Mouse (Mus musculus) hindbrain, embryonic 14.5 days (tissue): Measurements from ENCODE around the gene Arpc5l. TPM values are rescaled to one million over a fixed set of nuclear protein-coding genes. Genes with fewer than 3 reads are reported as not detected.
A peak's percentile ranks its signal among the peaks of the same experiment; 100 is the strongest.

Experiments used
- ATAC-seq: fragments of 200-750 bp; cut with Nextera tagmentation; 2 replicates; pipeline ENCODE4 v1.8.0; 2017; ENCODE audit warnings: moderate number of reproducible peaks, mild to moderate bottlenecking, moderate TSS enrichment, moderate library complexity; ENCODE audit not compliant: low FRiP score
- DNase-seq: peaks from one replicate; pipeline ENCODE4 v3.0.0-alpha.2; 2015; ENCODE audit warnings: low spot score
- H3K27ac ChIP-seq: fragments of 300-500 bp; sonication (generic); 2 replicates; pipeline ENCODE4 v1.5.1; 2014; ENCODE audit warnings: mild to moderate bottlenecking, moderate library complexity
- H3K27me3 ChIP-seq: fragments of 300-500 bp; sonication (generic); 2 replicates; pipeline ENCODE4 v1.6.1; 2014; ENCODE audit warnings: mild to moderate bottlenecking, low read length, mixed read lengths; ENCODE audit not compliant: control insufficient read depth, insufficient read depth
- H3K36me3 ChIP-seq: fragments of 300-500 bp; sonication (generic); replicated peaks from 2 replicates; pipeline ENCODE4 v1.6.1; 2014; ENCODE audit not compliant: control insufficient read depth, insufficient read depth
- H3K4me1 ChIP-seq: fragments of 300-500 bp; sonication (generic); replicated peaks from 2 replicates; pipeline ENCODE4 v1.6.1; 2014; ENCODE audit warnings: antibody characterized with exemption, low read length, mixed read lengths; ENCODE audit not compliant: control insufficient read depth, insufficient read depth
- H3K4me2 ChIP-seq: fragments of 300-500 bp; sonication (generic); replicated peaks from 2 replicates; pipeline ENCODE4 v1.6.1; 2014; ENCODE audit warnings: mild to moderate bottlenecking, moderate library complexity
- H3K4me3 ChIP-seq: fragments of 300-500 bp; sonication (generic); replicated peaks from 2 replicates; pipeline ENCODE4 v1.5.1; 2014; ENCODE audit warnings: mild to moderate bottlenecking, low read length
- H3K9ac ChIP-seq: fragments of 300-500 bp; sonication (generic); 2 replicates; pipeline ENCODE4 v1.6.1; 2014
- H3K9me3 ChIP-seq: fragments of 300-500 bp; sonication (generic); 2 replicates; pipeline ENCODE4 v1.6.1; 2016; ENCODE audit warnings: low read length; ENCODE audit not compliant: control insufficient read depth
- WGBS: fragments of 180-500 bp; shearing (Covaris S2); extraction: QIAGEN DNeasy Blood & Tissue Kit; methylation state at CpG from one replicate; pipeline ENCODE4 v1.1.7; 2014; 5-methylcytosine and 5-hydroxymethylcytosine counted together
- polyA plus RNA-seq: library from polyadenylated mRNA; unstranded; fragments of >200 nt; fragmentation: Nextera tagmentation; extraction: Ambion mirVana; gene quantifications from 2 replicates; pipeline ENCODE4 v1.2.1, GENCODE M21; 2014

Arpc5l gene
- polyA plus RNA-seq, 1 experiment from 2014 or later, result 155 TPM

DNA sequence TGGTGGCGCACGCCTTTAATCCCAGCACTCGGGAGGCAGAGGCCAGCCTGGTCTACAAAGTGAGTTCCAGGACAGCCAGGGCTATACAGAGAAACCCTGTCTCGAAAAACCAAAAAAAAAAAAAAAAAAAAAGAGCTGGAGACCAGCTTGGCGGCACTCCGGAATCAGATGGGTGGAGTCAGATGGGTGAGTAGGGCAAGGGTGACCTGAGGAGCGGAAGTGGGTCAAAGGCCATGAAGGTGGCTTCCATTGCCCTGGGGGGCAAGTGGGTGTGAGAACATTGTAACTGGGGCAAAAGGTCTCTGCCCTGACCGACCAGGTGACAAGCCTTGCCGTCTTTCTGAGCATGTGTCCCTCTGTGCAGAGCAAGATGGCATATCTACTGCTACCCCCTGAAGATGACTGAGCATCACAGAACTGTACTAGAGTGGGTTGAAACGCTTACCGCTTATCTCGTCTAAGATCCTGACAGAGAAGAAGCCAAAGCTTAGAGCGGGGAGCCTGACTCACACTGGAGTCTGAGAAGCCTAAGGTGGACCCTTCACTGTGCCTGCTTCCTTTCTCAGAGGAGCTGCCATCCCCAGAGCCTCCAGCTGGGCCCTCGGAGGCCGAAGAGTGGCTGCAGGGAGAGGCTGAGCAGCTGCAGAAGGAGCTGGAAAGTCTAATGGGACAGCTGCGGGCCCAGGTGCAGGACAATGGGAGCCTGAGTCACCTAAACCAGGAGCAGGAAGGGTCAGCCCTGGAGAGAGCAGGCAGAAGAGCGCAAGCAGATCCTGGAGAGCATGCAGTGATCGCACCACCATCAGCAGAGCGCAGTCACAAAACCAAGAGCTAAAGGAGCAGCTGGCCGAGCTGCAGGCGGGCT, 29.0 kb upstream of the Arpc5l start:
- no peaks in the 10 kb centered on the region for H3K4me1 ChIP-seq
- ATAC-seq (no peak), DNase-seq (no peak)
- H3K27ac ChIP-seq, result no peak overlapping the region
- 81% methylated on average over 20 of the region's 21 CpGs for WGBS
- H3K9me3 ChIP-seq, result no peaks in the 10 kb centered on the region
- no peak overlapping the region for H3K9ac ChIP-seq
- H3K4me3 ChIP-seq, result no peak overlapping the region
- H3K4me2 ChIP-seq, result no peak overlapping the region
- H3K36me3 ChIP-seq, result no peaks in the 10 kb centered on the region
- H3K27me3 ChIP-seq, result no peaks in the 10 kb centered on the region

GRCm38 (mm10) chr2:38977837-38978236, 27.3 kb upstream of the Arpc5l start:
- WGBS, result 66% methylated on average over 4 of the region's 4 CpGs
- ATAC-seq (no peak; the same call in 1 of the 2 replicates), DNase-seq (no peak)
- H3K27ac ChIP-seq, result no peak overlapping the region
- H3K9me3 ChIP-seq, result no peaks in the 10 kb centered on the region
- no peaks in the 10 kb centered on the region for H3K4me1 ChIP-seq
- H3K4me2 ChIP-seq, result no peak overlapping the region
- H3K27me3 ChIP-seq, result no peaks in the 10 kb centered on the region
- no peak overlapping the region for H3K9ac ChIP-seq
- H3K36me3 ChIP-seq, result no peaks in the 10 kb centered on the region
- no peak overlapping the region for H3K4me3 ChIP-seq

GRCm38 (mm10) chr2:38983456-38983855, 21.7 kb upstream of the Arpc5l start:
- ATAC-seq, result no peak
- Histone ChIP-seq H3K36me3 (no peaks in the 10 kb centered on the region), H3K9me3 (no peaks in the 10 kb centered on the region), H3K27ac (no peak overlapping the region), H3K4me2 (no peak overlapping the region), H3K27me3 (no peaks in the 10 kb centered on the region), H3K9ac (no peak overlapping the region), H3K4me3 (no peak overlapping the region), H3K4me1 (no peaks in the 10 kb centered on the region)
- no peak for DNase-seq
- 99% methylated on average over 2 of the region's 2 CpGs for WGBS

- Histone ChIP-seq H3K4me2 (no peak overlapping the region), H3K27me3 (no peaks in the 10 kb centered on the region), H3K4me3 (no peak overlapping the region), H3K9ac (no peak overlapping the region), H3K36me3 (no peaks in the 10 kb centered on the region), H3K4me1 (no peaks in the 10 kb centered on the region), H3K9me3 (no peaks in the 10 kb centered on the region), H3K27ac (no peak overlapping the region)
- ATAC-seq (no peak), DNase-seq (no peak)
- 88% methylated on average over 3 of the region's 3 CpGs for WGBS
These were observed 18.6 kb upstream of the Arpc5l start for GRCm38 (mm10) chr2:38986580-38986979.

DNA sequence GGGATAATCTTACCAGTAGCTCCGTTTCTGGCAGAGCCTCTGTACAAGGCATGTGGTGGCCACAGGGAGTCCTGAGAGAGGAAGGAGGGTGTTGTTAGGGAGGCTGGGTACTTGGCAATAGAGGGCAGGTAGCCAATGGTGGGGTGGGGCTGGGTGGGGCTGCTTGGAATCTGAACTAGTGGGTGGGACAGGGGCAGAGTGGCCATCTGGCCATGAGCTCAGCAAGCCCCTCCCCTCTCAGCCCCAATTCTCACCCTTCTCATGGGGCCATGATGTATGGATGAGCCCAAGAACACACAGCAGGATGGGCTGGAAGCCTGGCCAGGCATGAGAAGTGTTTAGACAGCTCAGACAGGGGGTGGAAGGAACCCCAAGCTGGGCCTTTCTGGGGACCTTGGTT, 17.8 kb upstream of the Arpc5l start:
- H3K4me3 ChIP-seq, result no peak overlapping the region
- DNase-seq (no peak), ATAC-seq (0 out of 2 replicates have a peak, but pooled peaks have one; percentile 11)
- H3K4me2 ChIP-seq, result no peak overlapping the region
- no peaks in the 10 kb centered on the region for H3K36me3 ChIP-seq
- H3K27ac ChIP-seq, result no peak overlapping the region
- H3K9me3 ChIP-seq, result no peaks in the 10 kb centered on the region
- H3K27me3 ChIP-seq, result no peaks in the 10 kb centered on the region
- H3K4me1 ChIP-seq, result no peaks in the 10 kb centered on the region
- H3K9ac ChIP-seq, result no peak overlapping the region
- 67% methylated on average over 1 of the region's 1 CpGs for WGBS

DNA sequence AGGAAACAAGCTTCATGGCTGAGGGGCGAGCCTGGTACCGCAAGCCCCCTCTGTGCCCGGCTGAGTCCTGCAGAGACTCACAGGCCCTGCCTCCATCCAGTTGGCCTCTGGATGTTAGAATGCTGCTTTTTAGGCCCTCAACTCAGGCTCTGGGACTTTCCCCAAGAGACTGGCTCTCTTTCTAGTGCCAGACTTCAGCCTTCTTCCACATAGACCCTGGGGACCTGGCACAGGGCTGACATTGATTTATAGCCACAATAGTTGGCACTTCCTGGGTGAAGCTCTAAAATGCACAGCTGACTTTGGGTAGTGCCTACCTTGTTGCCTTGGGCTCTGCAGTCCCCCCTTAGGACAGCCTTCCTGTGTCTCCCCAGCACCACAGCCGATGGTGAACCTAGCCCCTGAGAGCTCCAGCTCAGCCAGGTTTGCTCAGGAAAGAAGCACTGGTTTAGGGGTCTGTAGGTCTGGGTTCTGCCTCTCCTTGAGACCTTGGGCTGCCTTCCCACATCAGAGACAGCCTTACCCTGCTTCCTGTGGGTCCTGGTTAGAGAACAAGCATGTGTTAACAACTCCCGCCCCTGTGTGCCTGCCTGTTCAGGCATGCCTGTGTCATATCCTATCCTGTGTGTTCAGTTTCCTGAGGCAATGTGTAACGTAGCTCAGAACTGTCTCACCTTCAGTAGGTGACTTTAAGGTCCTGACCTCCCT, 17.2 kb upstream of the Arpc5l start:
- no peak for DNase-seq
- Histone ChIP-seq H3K4me2 (no peak overlapping the region), H3K9me3 (no peaks in the 10 kb centered on the region), H3K27ac (no peak overlapping the region), H3K4me1 (no peaks in the 10 kb centered on the region), H3K36me3 (no peaks in the 10 kb centered on the region), H3K9ac (no peak overlapping the region), H3K4me3 (no peak overlapping the region), H3K27me3 (no peaks in the 10 kb centered on the region)
- 0 out of 2 replicates have a peak, but pooled peaks have one; percentile 15 for ATAC-seq
- WGBS, result 84% methylated on average over 6 of the region's 6 CpGs

GRCm38 (mm10) chr2:38988929-38989328, 16.2 kb upstream of the Arpc5l start:
- no peak overlapping the region for H3K9ac ChIP-seq
- H3K4me1 ChIP-seq, result no peaks in the 10 kb centered on the region
- no peak overlapping the region for H3K27ac ChIP-seq
- H3K27me3 ChIP-seq, result no peaks in the 10 kb centered on the region
- H3K4me2 ChIP-seq, result no peak overlapping the region
- H3K4me3 ChIP-seq, result no peak overlapping the region
- 96% methylated on average over 2 of the region's 2 CpGs for WGBS
- ATAC-seq (no peak), DNase-seq (no peak)
- H3K9me3 ChIP-seq, result no peaks in the 10 kb centered on the region
- no peaks in the 10 kb centered on the region for H3K36me3 ChIP-seq

GRCm38 (mm10) chr2:38992004-38992403, 13.1 kb upstream of the Arpc5l start:
- DNase-seq, result no peak
- 79% methylated on average over 4 of the region's 4 CpGs for WGBS
- no peak overlapping the region for H3K4me3 ChIP-seq

DNA sequence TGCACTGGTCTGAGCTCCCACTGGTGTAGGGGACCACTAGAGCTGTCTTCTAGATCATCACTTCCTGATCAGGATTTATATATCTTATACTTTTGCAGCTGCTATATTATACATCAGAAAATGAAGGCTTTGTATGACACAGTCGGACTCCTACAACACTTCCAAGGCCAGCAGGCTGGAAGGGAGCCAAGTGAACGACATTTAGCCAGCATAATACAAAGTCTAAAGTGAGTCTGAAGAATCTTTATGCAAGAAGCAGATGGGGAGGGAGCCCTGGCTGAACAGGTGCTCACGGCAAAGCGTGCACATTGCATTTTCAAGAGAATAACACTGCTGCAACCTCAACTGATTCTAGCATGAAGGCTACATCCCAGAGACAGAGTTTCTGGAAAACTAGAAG, 12.7 kb upstream of the Arpc5l start:
- H3K9me3 ChIP-seq, result no peaks in the 10 kb centered on the region
- no peak overlapping the region for H3K4me2 ChIP-seq
- 0 out of 2 replicates have a peak, but pooled peaks cover 1% of the 10 kb centered on the region for H3K4me1 ChIP-seq
- DNase-seq (no peak), ATAC-seq (no peak)
- H3K27me3 ChIP-seq, result no peaks in the 10 kb centered on the region
- no peaks in the 10 kb centered on the region for H3K36me3 ChIP-seq
- no peak overlapping the region for H3K27ac ChIP-seq
- WGBS, result 49% methylated on average over 4 of the region's 4 CpGs
- 0 out of 2 replicates have a peak overlapping the region, but pooled peaks have one; percentile 11 for H3K9ac ChIP-seq
- no peak overlapping the region for H3K4me3 ChIP-seq

More at GRCm38 (mm10) chr2:38992004-38992403, 13.1 kb upstream of the Arpc5l start:
- Histone ChIP-seq H3K27ac (no peak overlapping the region), H3K9me3 (no peaks in the 10 kb centered on the region), H3K4me2 (no peak overlapping the region), H3K4me1 (no peaks in the 10 kb centered on the region), H3K9ac (no peak overlapping the region), H3K27me3 (no peaks in the 10 kb centered on the region), H3K36me3 (no peaks in the 10 kb centered on the region)
- ATAC-seq, result no peak
